Mouse (Mus musculus): ENCODE measurements around the gene Vsx2.

The Vsx2 gene

DNA sequence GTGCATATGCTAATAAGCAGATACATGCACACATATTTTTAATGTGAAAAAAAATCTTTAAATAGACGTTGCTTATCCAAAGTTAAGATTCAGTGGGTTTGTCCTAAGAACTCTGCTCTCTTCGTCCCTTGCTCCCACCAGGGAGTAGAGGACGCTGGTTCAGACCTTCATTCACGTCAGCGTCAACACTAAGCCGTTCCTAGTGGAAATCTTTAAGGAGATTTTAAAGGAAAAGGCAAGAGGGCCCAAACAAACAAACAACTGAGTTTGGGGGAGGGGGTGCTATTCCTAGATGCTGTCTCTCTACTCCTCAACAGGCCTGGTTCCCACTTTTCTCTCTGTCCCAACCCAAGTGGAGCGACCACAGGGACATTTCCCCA, 2.8 kb downstream of the Vsx2 start:
- no peak for DNase-seq

DNA sequence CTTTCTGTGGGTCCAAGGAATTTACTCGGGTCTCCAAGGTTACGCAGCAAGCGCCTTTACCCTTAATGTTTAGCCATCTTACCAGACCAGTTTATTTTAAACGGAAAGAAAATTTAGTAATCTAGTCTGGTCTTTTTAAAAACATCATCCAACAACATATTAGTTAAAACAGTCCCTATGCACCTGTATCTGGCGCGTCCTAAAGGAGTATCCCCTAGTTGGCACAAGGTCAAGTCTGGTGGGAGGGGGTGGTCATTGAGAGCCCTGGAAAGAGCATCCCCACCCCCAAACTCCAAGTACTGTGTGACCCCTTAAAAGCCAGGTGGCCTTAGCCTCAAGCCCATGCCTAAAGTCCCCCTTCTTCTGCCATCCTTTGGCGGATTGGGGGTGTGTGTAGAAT, 3.5 kb downstream of the Vsx2 start:
- DNase-seq: no peak

DNA sequence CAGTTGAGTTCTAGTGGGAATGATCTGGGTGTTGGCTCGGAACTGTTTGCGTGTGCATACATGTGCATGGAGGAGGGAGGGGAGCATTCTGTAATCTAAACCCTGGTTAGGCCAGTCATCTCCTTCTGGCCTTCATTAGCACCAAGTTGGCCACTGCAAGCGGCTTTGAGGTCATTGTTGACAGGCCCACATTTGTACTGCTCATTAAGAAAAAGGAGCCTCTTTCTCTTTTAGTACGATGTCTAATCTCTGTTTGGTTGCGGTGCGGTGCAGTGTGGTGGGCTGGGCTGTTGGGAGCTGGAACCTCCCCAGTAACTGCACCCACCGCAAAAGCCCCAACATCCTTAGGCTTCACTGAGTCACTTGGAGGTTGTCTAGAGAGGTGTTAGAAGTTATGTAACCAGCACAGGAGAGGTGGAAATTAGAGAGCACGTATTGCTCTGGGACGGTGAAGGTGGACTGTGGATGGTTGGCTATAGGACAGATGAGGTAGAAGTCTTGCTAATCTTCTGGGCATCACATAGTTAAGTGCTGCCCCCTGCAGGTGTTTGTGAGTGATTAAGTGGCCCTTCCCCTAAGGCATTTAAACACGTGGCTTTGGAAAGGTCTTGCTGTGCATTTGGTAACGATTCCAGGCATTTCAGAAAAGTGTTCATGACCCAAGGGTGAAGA, 8.3 kb downstream of the Vsx2 start:
- DNase-seq: no peak

DNA sequence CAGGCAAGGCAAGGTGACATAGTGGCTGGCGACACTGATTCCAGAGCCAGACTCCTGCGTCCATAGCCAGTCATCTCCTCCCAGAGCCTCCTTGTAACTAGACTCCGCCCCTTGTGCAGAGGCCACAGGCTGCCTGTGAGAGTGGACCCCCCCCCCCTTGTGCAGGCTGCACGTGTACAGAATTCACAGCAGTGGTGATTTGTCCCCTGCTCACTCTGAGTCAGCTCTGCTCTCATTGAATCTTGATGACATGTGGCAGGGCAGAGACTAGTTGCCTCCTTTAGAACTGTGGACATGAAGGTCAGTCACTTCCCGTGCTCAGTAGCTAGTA, 8.8 kb downstream of the Vsx2 start:
- no peak for DNase-seq

DNA sequence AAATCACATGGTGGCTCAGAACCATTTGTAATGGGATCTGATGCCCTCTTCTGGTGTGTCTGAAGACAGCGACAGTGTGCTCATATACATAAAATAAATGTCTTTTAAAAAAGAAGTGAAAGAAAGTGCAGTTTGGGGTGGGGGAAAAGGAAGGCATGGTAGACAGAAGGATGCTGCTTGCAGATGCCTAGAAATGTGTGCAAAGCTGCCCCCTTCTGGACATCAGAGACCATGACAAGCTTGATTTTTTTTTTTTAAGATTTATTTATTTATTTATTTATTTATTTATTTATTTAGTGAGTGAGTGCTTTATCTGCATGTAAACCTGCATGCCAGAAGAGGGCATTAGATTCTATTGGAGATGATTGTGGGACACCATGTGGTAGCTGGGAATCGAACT, 11.7 kb downstream of the Vsx2 start:
- DNase-seq: no peak

DNA sequence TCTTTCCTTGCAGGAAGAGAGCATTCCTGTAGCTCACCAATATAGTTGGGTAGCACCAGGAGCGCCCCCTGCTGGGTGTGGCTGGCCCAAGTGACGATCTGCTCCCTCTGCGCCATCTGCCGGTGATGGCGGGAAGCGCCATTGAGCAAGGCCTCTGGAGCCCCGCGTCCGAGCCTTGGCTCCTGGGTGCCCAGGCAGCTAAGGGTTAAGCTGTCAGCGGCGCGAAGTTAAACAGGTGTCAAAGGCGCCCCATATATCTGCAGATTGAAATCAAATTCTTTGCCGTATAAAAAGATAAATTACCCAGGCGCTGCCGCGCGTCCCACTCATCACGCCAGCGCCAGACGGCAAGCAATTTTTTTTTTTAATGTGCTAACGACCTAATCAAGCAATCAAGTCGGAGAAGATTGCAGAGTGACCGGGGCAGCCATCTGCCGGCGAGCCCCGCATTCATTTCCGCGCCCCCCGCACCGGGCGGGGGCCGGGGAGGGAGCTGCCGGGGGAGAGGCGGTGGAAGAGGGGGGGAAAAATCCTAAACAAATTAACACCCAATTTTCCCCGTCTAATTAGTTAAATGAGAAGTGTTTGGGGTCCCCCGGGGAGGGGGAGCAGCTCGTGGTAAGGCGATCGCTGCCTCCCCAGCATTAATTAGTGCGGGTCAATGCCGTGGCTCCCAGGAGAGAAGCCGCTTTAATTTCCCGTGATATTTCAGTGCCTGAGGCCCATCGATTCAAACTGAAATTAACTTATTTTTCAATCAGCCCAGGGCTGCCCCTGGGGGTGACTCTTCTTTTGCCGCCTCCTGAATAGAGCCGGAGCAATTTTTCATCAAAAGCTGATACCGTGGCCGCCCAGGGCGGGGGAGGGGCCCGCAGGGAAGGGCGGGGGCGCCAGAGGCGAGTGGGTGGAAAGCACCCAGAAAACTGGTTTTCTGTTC, 20.5 kb downstream of the Vsx2 start:
- peak; percentile 72 to 93 for DNase-seq

DNA sequence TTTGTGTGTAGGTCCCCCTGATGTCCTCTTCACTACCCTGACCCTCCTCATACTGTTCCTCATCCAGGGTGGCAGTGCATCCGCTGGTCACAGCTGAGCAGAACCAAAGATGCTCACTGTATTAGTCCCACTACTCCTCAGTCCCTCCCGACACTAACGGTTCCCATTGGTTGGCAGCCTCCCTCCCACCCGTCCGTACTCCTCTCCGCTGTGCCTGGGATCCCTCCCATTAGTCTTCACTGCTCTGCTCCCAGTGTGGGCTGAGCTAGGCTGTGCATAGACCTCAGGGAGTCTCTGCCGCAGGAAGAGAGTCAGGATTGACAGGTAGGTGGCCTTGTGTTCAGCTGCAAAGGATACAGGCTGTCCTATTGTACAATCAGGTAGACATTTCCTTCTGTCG, 28.8 kb downstream of the Vsx2 start:
- no peak for DNase-seq

DNA sequence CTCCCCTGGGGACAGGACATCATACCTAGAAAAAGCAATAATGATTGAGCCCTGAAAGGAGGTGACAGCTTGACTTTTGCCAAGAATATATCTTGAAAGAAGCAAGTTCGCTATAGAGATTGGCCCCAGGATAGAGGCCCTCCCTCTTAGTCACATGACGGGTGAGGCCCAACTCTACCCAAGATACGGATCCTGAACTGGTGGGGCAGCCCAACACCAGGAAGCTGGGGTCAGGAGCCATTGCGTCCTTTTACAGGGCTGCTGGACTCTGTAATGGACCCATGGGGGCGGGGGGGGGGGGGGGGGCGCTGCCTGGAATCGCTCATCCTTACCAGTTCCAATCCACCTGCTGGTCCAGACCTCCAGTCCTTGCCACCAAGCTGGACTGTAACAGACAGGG, 34.4 kb downstream of the Vsx2 start:
- no peak for DNase-seq

DNA sequence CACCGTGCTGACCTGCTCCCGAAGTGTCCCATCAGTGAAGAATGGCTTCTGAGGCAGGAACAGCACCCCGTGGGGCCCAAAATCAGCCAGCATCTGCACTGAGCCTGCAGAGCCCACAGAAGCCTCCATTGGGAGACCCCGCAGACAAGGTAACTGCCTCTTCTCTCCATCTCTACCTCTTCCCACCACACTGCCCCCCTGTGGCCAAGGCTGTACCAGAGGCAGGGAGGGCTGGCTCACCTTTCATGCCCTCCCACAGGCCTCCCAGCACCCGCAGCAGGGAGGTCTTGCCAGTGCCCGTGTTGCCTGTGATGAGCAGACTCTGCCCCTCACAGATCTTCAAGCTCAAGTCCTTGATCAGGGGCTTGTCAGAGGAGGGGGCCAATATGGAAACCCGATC, 36.3 kb downstream of the Vsx2 start:
- DNase-seq: peak in 1 of 2 experiments; percentile 20

DNA sequence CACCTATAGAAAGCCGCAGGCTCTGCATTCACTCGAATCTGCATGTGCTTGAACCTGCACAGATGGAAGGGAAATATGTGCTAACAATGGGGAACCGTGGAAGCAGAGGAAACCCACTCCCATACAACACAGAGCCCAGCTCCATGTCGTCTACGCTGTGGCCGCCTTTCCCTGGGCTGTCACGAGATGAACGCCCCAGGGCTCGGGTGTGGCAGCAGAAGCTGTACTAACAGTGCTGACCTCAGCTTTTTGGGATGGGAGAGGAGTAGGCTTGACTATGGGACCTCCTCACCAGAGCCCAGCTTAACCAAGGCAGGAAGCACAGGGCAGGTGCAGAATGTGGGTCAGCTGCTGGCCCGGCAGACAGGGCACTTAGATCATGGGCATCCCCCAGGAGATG, 42.2 kb downstream of the Vsx2 start:
- no peak for DNase-seq

DNA sequence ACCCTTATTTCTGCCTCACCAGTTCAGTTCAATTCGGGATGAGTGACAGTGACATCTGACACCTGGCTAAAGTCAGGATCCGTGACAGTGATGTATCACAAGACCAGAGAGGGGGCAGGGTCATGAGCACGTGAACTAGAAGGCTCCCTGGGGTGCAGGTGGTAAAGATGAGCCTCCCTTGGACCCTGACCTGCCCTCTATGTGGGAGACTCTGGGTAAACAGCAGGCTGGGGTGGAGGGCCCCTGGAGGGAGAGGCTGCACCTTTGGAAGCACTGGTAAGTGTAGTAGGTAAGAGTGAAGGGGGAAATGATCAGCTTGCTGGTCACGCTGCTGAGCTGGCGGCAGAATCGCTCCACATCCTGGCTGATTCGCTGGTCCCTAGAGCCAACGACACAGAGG, 43.0 kb downstream of the Vsx2 start:
- no peak for DNase-seq

DNA sequence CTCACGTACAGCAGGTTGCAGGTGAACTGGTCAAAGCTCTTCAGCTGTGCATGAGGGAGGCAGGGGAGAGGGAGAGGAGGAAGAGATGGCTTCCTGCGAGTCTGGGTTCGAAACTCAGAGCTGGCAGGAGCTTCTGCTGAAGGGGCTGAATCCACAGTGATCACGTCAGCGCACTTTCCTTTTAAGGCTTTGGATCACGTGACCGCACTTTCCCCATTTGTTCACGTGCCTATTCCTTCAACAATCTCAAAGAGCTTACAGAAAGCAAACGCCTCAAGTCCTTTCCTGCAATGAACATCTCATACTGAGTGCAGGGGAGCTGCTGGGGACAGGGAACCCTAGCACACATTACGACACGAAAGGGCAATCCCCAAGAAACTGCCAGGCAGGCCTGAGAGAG, 44.4 kb downstream of the Vsx2 start:
- DNase-seq: no peak

DNA sequence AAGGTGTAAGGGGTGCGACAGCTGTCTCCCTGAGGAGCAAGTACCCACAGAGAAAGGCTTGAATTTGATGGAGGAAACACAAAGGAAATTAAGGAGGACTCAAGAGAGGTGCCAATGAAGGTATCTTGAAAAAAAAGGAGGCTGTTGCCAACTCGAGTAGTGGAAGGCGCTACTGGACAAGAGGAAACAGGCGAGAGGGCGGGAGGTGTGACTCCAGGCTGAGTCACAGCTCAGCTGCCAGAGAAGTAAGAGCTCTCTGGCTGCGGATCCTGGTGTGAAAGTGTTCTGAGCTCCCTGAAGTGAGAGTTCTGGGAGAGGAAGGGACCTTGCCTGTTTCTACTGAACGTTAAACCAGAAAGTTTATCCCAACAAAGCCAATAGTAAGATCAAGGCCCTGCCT, 45.0 kb downstream of the Vsx2 start:
- DNase-seq: no peak

DNA sequence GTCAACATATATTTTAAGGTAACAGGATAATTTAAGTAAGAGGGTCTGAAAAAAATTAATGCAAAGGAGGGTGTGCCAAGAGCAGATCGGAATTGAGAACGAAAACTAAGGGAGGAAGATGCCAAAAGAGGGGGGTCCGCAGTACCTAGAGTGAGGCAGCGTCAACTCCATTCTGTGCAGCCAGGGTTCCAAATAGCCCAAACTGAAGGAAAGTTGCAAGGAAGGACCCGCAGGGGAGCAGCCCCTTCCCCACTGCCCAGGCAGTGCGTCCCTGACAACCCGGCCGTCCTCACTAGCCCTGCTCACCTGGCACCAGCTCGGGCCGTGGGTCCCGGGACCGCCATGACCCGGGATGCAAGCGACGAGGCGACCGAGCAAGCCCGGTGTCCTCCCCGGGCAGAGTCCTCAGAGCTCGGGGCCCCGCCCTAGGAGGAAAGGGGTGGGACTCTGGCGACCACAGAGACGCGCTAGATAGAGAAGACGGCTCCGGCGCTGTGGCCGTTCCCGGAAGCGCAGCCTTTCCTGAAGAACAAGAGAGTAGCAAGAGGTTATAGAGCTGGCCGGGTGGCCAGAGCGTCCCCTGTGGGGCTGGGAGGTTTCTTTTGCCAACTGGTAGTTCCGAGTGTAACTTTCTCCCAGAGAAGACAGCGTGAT, 47.5 kb downstream of the Vsx2 start, which contains the start of gene Abcd4:
Gene Abcd4 (minus strand): TSS at position 437 of the 654 bp plus-strand sequence.
- DNase-seq: peak; percentile 90 to 92

DNA sequence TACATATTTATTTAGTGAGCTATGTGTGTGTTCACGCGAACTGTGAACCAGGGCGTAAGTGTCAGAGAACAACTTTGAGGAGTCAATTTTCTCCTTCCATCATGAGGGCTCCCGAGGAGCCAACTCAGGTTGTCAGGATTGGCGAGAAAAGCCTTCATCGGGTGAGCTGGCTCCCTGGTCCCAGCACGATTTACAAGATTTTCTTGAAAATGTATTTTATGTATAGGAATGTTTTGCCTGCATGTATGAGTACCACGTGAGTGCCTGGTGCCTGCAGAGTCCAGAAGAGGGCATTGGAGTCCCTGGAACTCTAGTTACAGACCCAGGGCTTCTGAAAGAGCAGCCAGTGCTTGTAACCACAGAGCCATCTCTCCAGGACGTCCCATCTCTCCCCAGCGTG, 48.1 kb downstream of the Vsx2 start:
- peak in 1 of 2 experiments; percentile 12 for DNase-seq

DNA sequence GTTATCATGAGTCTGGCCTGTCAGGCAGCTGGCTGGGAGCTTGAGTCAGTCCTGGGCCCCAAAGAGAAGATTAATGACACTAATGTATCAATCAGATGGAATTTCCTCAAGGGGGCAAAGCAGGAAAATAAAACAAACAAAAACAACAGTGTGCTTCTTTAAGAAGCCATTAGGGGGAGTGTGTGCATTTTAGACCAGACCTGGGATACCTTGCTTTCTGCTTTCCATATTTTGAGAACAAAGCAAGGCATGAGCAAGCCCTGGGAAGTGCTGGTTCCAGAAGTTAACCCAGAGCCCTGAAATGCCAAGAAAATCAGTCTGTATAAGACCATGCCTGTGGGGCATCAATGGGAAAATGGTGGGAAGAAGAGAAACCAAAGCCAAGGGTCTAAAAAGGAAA, 51.4 kb downstream of the Vsx2 start:
- DNase-seq: no peak

DNA sequence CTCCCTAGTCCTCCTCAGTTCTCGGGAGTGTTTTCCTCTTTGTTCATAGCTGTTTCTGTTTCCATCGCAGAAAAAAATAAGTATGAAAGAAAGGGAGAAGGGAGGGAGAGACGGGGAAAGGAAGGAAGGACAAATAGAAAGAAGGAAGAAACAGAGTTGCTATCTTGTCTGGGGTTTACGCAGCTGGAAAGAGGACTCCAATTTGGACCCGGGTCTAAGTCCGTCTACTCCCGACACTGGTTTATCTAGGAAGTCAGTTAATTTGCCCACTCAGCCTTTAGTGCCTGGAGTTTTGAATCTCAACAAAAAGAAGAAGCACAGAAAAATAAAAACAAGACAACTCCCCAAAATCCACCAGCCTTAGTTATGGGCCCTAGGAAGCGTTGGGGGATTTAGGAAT, 55.0 kb downstream of the Vsx2 start:
- no peak for DNase-seq

DNA sequence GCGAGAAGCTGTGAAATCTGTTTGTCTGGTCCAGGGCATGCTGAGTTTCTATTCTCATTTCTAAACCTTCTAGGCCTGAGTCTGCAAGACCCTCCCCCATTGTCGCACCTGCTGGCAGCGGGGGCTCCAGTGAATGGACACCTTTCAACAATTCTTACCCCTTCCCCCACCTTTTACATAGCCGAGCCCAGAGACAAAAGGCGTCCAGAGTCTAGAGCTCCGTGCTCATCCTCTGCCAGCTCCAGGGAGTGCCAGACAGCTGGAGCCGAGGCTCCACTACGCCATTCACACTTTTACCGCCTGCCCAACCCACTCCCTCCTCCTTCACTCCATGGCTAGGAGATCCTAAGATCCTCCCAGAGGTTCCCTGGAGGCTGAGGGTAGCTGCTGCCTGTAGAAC, 55.6 kb downstream of the Vsx2 start:
- DNase-seq: no peak

DNA sequence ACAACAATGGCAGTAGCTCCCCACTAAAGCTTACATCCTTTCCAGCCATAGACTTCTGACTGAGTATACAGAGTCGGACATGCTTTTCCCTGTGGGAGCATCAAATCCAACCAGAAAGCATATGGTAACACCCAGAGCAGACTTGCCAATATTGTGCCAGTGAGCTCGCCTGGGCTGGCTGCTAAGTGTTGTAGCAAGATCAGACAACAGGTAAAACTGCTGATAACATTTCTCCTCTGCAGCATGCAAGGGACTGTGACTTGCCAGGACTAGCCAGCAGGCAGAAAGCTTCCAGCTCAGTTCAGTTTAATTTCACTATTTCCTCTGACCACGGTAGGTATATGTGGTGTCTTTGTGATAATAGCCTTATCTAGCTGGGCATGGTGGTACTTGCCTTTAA, 62.3 kb downstream of the Vsx2 start:
- DNase-seq: no peak

DNA sequence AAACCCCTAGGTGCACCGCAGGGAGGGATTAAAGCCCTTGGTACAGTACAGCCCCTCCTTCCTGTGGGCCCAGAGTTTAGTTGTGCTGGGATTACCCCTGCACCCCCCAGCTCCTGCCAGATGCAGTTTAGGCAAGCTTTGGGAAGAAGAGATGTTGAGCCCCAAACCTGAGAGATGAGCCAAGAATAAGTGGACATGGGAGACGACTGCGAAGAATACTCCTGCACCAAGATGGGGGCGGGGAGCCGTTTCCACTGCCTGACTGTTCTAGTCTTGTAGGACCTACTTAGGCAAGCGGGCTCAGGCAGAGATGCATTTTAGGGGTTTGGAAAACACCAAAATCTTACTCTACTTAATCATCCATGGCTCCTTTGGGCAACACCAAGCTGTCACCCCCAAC, 70.7 kb downstream of the Vsx2 start:
- DNase-seq: no peak

DNA sequence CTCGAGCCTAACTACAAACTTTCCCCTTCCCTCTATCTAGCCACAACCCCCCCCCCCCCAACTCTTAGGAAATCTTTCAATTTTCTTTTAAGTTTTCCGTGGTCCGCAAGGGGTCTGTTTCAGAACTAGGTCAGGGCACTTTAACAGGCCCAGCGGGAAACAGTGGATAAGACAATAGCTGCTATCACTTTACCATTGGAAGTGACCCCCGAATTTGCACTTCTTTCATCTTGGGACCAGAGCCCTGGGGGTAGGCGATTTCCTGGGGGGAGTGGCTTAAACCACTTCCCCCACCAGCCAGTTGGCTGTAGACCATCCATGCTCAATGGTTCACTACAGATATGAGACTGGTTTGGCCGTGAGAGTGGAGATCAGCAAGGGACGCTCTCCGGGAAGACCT, 71.1 kb downstream of the Vsx2 start, which contains the start of gene Vrtn:
Gene Vrtn (plus strand): TSS at position 366 of the 400 bp plus-strand sequence.
- no peak for DNase-seq

Measured in spleen, adult 18-20 months (tissue).